Mouse (Mus musculus): ENCODE data around the gene Mgp.

The Mgp gene

DNA sequence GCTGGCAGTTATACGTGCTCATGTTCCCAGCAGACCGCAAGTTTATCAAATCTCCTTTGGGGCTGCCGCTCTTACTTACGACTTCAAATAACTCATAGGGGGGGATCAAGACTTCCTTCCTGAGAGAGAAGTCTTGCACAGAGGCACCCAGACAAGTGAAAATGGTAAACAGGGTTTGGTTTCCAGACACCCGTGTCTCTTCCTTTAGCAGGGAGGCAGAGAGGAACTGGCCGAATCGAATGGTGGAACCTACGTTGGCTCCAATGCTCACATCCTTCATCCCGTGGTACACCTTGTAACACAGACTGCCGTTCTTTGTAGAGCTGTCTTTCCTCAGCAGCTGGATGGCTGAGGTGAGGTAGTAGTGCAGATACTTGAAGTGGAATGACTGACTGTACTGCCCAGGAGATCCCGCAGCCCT lies 21.3 kb downstream of the Mgp start:
- DNase-seq (ENCODE audit: extremely low spot score, low read depth, low spot score): no peak

DNA sequence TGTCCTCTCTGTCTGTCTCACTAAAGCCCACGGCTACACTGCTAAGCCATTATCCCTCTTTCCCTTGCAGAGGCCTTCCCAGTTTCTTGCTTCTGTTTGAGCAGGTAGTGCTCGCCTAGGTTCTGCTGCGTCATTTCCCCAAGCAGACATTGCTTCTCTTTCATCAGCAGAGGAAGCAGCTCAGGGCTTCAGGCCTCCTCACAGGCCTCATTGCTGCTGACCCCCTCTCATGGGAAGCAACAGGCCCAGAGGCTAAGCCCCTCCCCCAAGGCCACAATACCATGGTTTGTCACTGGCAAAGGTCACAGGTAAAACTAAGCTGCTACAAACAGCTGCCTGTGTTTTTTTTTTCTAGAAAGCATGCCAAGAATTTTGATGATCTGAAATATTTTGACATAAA lies 22.9 kb downstream of the Mgp start:
- no peak for DNase-seq (ENCODE audit: extremely low spot score, low read depth, low spot score)

- DNase-seq (ENCODE audit: extremely low spot score, low read depth, low spot score): no peak
Observed at GRCm38 (mm10) chr6:136852348-136852747, 23.3 kb downstream of the Mgp start.

GRCm38 (mm10) chr6:136850267-136850666 lies 25.4 kb downstream of the Mgp start:
- DNase-seq (ENCODE audit: extremely low spot score, low read depth, low spot score): no peak

GRCm38 (mm10) chr6:136848971-136849370 lies 26.7 kb downstream of the Mgp start:
- DNase-seq (ENCODE audit: extremely low spot score, low read depth, low spot score): no peak

GRCm38 (mm10) chr6:136848399-136848798 lies 27.2 kb downstream of the Mgp start:
- no peak for DNase-seq (ENCODE audit: extremely low spot score, low read depth, low spot score)

DNA sequence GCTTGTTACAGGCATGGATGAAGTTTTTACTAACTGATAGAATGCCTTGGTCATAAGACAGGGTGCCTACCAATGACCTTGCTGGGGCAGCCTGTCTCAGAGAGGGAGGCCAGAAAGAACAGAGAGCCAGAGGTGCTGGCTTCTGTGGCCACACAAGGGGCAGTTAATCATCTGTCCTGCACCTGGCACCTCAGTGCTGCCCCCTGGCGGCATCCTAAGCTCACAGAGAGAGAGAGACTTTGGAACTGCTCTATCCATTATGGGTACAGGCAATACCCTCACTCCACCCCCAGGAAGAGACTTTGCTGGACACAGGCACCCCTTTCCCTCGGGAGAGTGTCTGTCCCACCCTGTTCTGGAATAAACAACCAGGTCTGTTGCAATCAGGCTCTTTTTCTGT lies 27.8 kb downstream of the Mgp start:
- no peak for DNase-seq (ENCODE audit: extremely low spot score, low read depth, low spot score)

- DNase-seq (ENCODE audit: extremely low spot score, low read depth, low spot score): no peak
Observed at GRCm38 (mm10) chr6:136847267-136847666, 28.4 kb downstream of the Mgp start.

DNA sequence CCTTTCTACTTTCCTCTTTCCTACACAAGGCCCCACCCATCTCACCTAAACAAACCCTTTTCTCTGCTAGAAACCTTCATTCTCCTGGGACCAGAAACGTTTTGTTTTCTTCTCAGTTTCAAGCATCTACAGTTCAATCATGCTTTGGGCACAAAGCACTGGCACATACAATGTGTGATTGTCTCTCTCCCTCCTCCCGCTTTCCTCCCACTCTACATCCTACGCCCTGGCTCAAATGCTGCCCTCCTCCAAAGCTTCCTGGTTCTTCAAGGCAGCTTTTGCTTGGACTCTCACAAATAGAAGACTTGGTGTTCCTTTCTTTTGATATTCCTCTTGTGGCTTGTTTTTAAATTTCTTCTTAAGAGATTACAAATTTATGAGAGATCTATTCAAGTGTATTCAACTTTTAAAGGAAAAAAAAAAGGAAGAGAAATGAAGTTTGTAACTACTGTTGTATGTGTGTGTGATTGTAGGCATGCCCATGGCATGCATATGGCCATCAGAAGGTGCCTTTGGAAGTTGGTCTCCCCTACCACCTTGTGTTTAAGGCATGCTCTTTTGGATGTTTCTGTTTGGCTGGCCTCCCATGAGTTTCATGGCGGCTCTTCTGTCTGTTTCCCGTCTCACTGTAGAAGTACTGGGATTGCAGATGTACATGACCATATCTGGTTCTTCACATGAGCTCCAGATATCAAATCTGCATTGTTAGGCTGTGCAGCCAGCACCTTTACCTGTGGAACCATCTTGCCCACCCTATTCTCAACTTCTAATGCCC lies 29.7 kb downstream of the Mgp start:
- no peak for DNase-seq (ENCODE audit: extremely low spot score, low read depth, low spot score)

- DNase-seq (ENCODE audit: extremely low spot score, low read depth, low spot score): no peak
Observed at GRCm38 (mm10) chr6:136844903-136845302, 30.7 kb downstream of the Mgp start.

DNA sequence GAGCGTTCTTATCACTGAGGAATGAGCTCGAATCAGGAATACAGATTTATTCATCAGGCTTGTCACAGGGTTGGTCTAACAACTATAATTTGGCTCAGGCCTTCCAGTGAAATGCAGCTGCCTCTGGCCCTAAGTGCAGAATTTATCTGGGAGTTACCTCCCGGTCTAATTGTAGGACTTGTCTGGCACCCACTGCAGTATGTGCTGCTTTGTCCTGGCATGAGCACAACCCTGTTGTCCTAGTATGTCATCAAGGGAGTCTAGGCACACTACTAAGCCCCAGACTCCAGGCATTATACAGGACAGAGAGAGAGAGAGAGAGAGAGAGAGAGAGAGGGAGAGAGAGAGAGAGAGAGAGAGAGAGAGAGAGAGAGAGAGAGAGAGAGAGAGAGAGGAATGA lies 38.3 kb downstream of the Mgp start:
- DNase-seq (ENCODE audit: extremely low spot score, low read depth, low spot score): no peak

GRCm38 (mm10) chr6:136835352-136835751 lies 40.3 kb downstream of the Mgp start, which contains the start of gene Smco3:
Gene Smco3 (minus strand): TSS chr6:136835452.
- no peak for DNase-seq (ENCODE audit: extremely low spot score, low read depth, low spot score)

DNA sequence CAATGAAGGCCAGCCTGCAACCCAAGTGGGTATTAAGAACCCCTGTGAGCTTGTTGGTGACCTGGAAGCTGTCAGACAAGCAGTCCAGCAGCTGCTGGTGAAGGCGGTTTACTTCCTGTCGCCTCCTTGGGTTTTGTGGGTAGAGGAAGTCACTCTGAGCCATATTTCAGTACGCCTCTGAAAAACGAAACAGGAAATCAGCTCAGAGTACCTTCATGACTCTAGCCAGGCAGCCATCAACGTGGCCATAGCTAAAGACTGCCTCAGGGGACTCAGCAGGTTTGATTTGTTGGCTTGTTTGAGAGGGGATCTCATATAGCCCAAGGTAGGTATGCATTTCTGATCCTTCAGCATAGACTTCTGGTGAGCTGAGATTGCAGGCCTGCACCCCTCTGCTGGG lies 43.9 kb downstream of the Mgp start:
- DNase-seq (ENCODE audit: extremely low spot score, low read depth, low spot score): no peak

GRCm38 (mm10) chr6:136828681-136829080 lies 46.9 kb downstream of the Mgp start:
- DNase-seq (ENCODE audit: extremely low spot score, low read depth, low spot score): no peak

GRCm38 (mm10) chr6:136827881-136828561 lies 47.6 kb downstream of the Mgp start, which contains the start of gene Wbp11:
Gene Wbp11 (minus strand): TSS chr6:136828233.
- DNase-seq (ENCODE audit: extremely low spot score, low read depth, low spot score): peak; percentile 94

GRCm38 (mm10) chr6:136827516-136827880 lies 48.1 kb downstream of the Mgp start, which contains the start of gene BC049715:
Gene BC049715 (plus strand): TSS chr6:136827626.
- DNase-seq (ENCODE audit: extremely low spot score, low read depth, low spot score): no peak

- DNase-seq (ENCODE audit: extremely low spot score, low read depth, low spot score): no peak
Observed at GRCm38 (mm10) chr6:136827116-136827515, 48.5 kb downstream of the Mgp start.

DNA sequence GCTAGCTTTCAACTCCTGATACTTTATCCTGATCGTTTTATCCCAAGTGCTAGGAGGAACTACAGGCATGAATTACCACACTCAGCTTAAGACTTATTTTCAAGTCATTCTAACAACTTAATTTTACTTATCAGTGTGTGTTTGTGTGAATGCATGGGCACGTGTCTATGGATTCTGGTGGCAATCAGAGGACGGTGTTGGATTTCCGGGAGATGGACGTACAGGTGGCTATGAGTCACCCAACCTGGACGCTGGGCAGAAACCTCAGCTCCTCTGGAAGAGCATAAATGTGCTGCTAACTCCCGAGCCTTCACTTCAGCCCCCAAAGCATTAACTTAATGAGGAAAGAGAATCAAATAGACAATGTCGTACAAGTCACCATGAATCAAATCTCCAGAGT lies 50.6 kb downstream of the Mgp start:
- DNase-seq (ENCODE audit: extremely low spot score, low read depth, low spot score): no peak

All from hindlimb bud, embryonic 11.5 days (tissue).